Mouse (Mus musculus): ENCODE measurements around the gene Cilp.

GRCm38 (mm10) chr9:65247502-65248376 lies 17.2 kb upstream of the Cilp start:
- TF ChIP-seq CTCF (IDR thresholded peaks at IDR 0.05; ENCODE audit: borderline replicate concordance, insufficient read depth, low read length) (no peak), POLR2A (IDR thresholded peaks at IDR 0.05; ENCODE audit: low read depth, low read length) (no peak)

Data from embryonic fibroblast, embryonic 13.5 days (primary cell).